Mouse (Mus musculus) MEL (cell line): ENCODE measurements around the gene Gm11060.

ENCODE experiments used
- BHLHE40 ChIP-seq: IDR thresholded peaks from 2 replicates; pipeline ENCODE4 v1.6.1; 2012; ENCODE audit warnings: low read depth, mild to moderate bottlenecking, inconsistent platforms, low read length, improper control_type of control experiment, borderline replicate concordance
- CTCF ChIP-seq, 3 experiments: IDR thresholded peaks in 2 of 3; conservative IDR thresholded peaks in 1 of 3; 2 replicates each; pipeline ENCODE4 v1.5.1; 2011 to 2012; ENCODE audit warnings: low read length in 3 of 3, low read depth in 2 of 3, mild to moderate bottlenecking in 2 of 3, improper control_type of control experiment in 1 of 3, inconsistent platforms in 1 of 3, mixed read lengths in 1 of 3, moderate library complexity in 1 of 3; ENCODE audit not compliant: control insufficient read depth in 1 of 3, insufficient read depth in 1 of 3, poor library complexity in 1 of 3, severe bottlenecking in 1 of 3
- E2F4 ChIP-seq: IDR thresholded peaks from 2 replicates; pipeline ENCODE4 v1.6.1; 2011; ENCODE audit warnings: low read depth, low read length, improper control_type of control experiment, borderline replicate concordance
- EP300 ChIP-seq, 2 experiments: IDR thresholded peaks; 2 replicates each; pipeline ENCODE4 v1.6.1; 2011; ENCODE audit warnings: improper control_type of control experiment in 2 of 2, low read length in 2 of 2, low read depth in 1 of 2, mild to moderate bottlenecking in 1 of 2
- MYC ChIP-seq: IDR thresholded peaks from 2 replicates; pipeline ENCODE4 v1.6.1; 2011; ENCODE audit warnings: low read depth, mild to moderate bottlenecking, low read length, improper control_type of control experiment, moderate library complexity
- POLR2A ChIP-seq, 2 experiments: IDR thresholded peaks; 2 replicates each; pipeline ENCODE4 v1.6.1; 2011 to 2012; ENCODE audit warnings: low read length in 2 of 2, mild to moderate bottlenecking in 2 of 2, control low read depth in 1 of 2, improper control_type of control experiment in 1 of 2, low read depth in 1 of 2, moderate library complexity in 1 of 2; ENCODE audit not compliant: control insufficient read depth in 1 of 2, insufficient read depth in 1 of 2, poor library complexity in 1 of 2
- USF1 ChIP-seq: IDR thresholded peaks from 2 replicates; pipeline ENCODE4 v1.6.1; 2014; ENCODE audit warnings: low read depth, mild to moderate bottlenecking, inconsistent platforms, low read length, improper control_type of control experiment, moderate library complexity
- USF2 ChIP-seq, 2 experiments: IDR thresholded peaks; 2 replicates each; pipeline ENCODE4 v1.6.1; 2011 to 2012; ENCODE audit warnings: improper control_type of control experiment in 2 of 2, low read length in 2 of 2, borderline replicate concordance in 1 of 2, inconsistent platforms in 1 of 2, low read depth in 1 of 2, mild to moderate bottlenecking in 1 of 2; ENCODE audit not compliant: insufficient read depth in 1 of 2
- ZNF384 ChIP-seq: IDR thresholded peaks from 2 replicates; pipeline ENCODE4 v1.6.1; 2012; ENCODE audit warnings: low read depth, mild to moderate bottlenecking, inconsistent platforms, low read length, improper control_type of control experiment

- no peak for TF ChIP-seq POLR2A (IDR thresholded peaks at IDR 0.05; ENCODE audit: control insufficient read depth in 1 of 2, insufficient read depth in 1 of 2, low read depth in 1 of 2, low read length in 2 of 2, poor library complexity in 1 of 2)
- no peak for TF ChIP-seq USF2 (IDR thresholded peaks at IDR 0.05; ENCODE audit: borderline replicate concordance in 1 of 2, insufficient read depth in 1 of 2, low read depth in 1 of 2, low read length in 2 of 2)
- no peak for TF ChIP-seq CTCF (IDR thresholded peaks at IDR 0.05 in 2 of 3, conservative IDR thresholded peaks at IDR 0.05 in 1 of 3; ENCODE audit: control insufficient read depth in 1 of 3, insufficient read depth in 1 of 3, low read depth in 2 of 3, low read length in 3 of 3, poor library complexity in 1 of 3, severe bottlenecking in 1 of 3)
- TF ChIP-seq USF1 = no peak
- TF ChIP-seq EP300 (IDR thresholded peaks at IDR 0.05; ENCODE audit: low read depth in 1 of 2, low read length in 2 of 2) = no peak
- TF ChIP-seq MYC = no peak
- TF ChIP-seq E2F4 = no peak
- no peak for TF ChIP-seq ZNF384
- TF ChIP-seq BHLHE40 = no peak
Measured at GRCm38 (mm10) chr2:105134296-105134695, 42.5 kb downstream of the Gm11060 start.
